Mouse (Mus musculus) c-Kit-positive CD71-positive TER-119-positive erythroid progenitor cells, embryonic 14.5 days (primary cell): ENCODE results near the gene Cog1.
A peak's percentile ranks its signal among the peaks of the same experiment; 100 is the strongest.

Source experiments
- DNase-seq: peaks from one replicate; pipeline ENCODE4 v3.0.0-alpha.2; 2013; ENCODE audit warnings: low spot score

Gene Cog1

GRCm38 (mm10) chr11:113703758-113704157 lies 54.8 kb downstream of the Cog1 start:
- DNase-seq = peak; percentile 62

- no peak for DNase-seq
Measured at GRCm38 (mm10) chr11:113705966-113706652, 57.1 kb downstream of the Cog1 start.

GRCm38 (mm10) chr11:113708629-113709213 lies 59.8 kb downstream of the Cog1 start:
- DNase-seq = no peak

GRCm38 (mm10) chr11:113709272-113709671 lies 60.3 kb downstream of the Cog1 start:
- DNase-seq = no peak

GRCm38 (mm10) chr11:113709731-113710256 lies 60.8 kb downstream of the Cog1 start, which contains the start of gene Cpsf4l:
TSS of gene Cpsf4l (minus strand) at chr11:113710017.
- no peak for DNase-seq

- no peak for DNase-seq
Measured at GRCm38 (mm10) chr11:113710257-113710777, 61.3 kb downstream of the Cog1 start.

- DNase-seq = no peak
Measured at GRCm38 (mm10) chr11:113711061-113711460, 62.1 kb downstream of the Cog1 start.

GRCm38 (mm10) chr11:113715078-113715674 lies 66.2 kb downstream of the Cog1 start:
- no peak for DNase-seq

- DNase-seq = no peak
Measured at GRCm38 (mm10) chr11:113716132-113716531, 67.2 kb downstream of the Cog1 start.
